Mouse (Mus musculus) midbrain, embryonic 11.5 days (tissue): ENCODE measurements around the gene Tsc22d2. TPM values are rescaled to one million over a fixed set of nuclear protein-coding genes. Genes with fewer than 3 reads are reported as not detected.
"Not testable (repeated sequence)": the region's sequence is repeated elsewhere in the genome, so short reads cannot be mapped to it uniquely, and the experiment has no call there.

Experiments used
- ATAC-seq: fragments of 200-750 bp; cut with Nextera tagmentation; 2 replicates; pipeline ENCODE4 v1.8.0; 2017; ENCODE audit warnings: moderate TSS enrichment, moderate library complexity; ENCODE audit not compliant: low FRiP score
- DNase-seq: peaks from one replicate; pipeline ENCODE4 v3.0.0; 2015; ENCODE audit warnings: low spot score; ENCODE audit errors: missing footprints
- H3K27ac ChIP-seq: fragments of 300-500 bp; sonication (generic); 2 replicates; pipeline ENCODE4 v1.5.1; 2014; ENCODE audit warnings: low read depth, low read length
- H3K27me3 ChIP-seq: fragments of 300-500 bp; sonication (generic); 2 replicates; pipeline ENCODE4 v1.6.1; 2014; ENCODE audit warnings: mild to moderate bottlenecking, low read length, moderate library complexity, mixed read lengths; ENCODE audit not compliant: control insufficient read depth, insufficient read depth
- H3K36me3 ChIP-seq: fragments of 300-500 bp; sonication (generic); 2 replicates; pipeline ENCODE4 v1.6.1; 2014; ENCODE audit warnings: mild to moderate bottlenecking, low read length, moderate library complexity, mixed read lengths; ENCODE audit not compliant: control insufficient read depth, insufficient read depth
- H3K4me1 ChIP-seq: fragments of 300-500 bp; sonication (generic); 2 replicates; pipeline ENCODE4 v1.6.1; 2014; ENCODE audit warnings: low read length; ENCODE audit not compliant: control insufficient read depth, insufficient read depth
- H3K4me2 ChIP-seq: fragments of 300-500 bp; sonication (generic); 2 replicates; pipeline ENCODE4 v1.6.1; 2014; ENCODE audit warnings: mild to moderate bottlenecking, moderate library complexity
- H3K4me3 ChIP-seq: fragments of 300-500 bp; sonication (generic); 2 replicates; pipeline ENCODE4 v1.5.1; 2014; ENCODE audit warnings: low read depth, low read length
- H3K9ac ChIP-seq: fragments of 300-500 bp; sonication (generic); 2 replicates; pipeline ENCODE4 v1.6.1; 2014; ENCODE audit warnings: low read length
- H3K9me3 ChIP-seq: fragments of 300-500 bp; sonication (generic); 2 replicates; pipeline ENCODE4 v1.6.1; 2016; ENCODE audit warnings: low read length; ENCODE audit not compliant: control insufficient read depth
- WGBS: fragments of 180-500 bp; shearing (Covaris S2); extraction: QIAGEN DNeasy Blood & Tissue Kit; methylation state at CpG from one replicate; pipeline ENCODE4 v1.1.7; 2014; 5-methylcytosine and 5-hydroxymethylcytosine counted together
- polyA plus RNA-seq: library from polyadenylated mRNA; unstranded; fragments of >200 nt; fragmentation: Nextera tagmentation; extraction: Ambion mirVana; gene quantifications from 2 replicates; pipeline ENCODE4 v1.2.1, GENCODE M21; 2014

The Tsc22d2 gene
- polyA plus RNA-seq, 1 experiment from 2014 or later = 11.6 TPM

- no peaks in the 10 kb centered on the region for H3K9me3 ChIP-seq
- no peak overlapping the region for H3K4me2 ChIP-seq
- no peak overlapping the region for H3K27ac ChIP-seq
- no peak overlapping the region for H3K9ac ChIP-seq
- H3K4me3 ChIP-seq = no peak overlapping the region
- no peaks in the 10 kb centered on the region for H3K36me3 ChIP-seq
- WGBS = 85% methylated on average over 9 of the region's 9 CpGs
- no peaks in the 10 kb centered on the region for H3K27me3 ChIP-seq
- ATAC-seq = no peak
- H3K4me1 ChIP-seq = no peaks in the 10 kb centered on the region
- DNase-seq = no peak
Measured at GRCm38 (mm10) chr3:58469655-58470437, 55.3 kb downstream of the Tsc22d2 start.

- not testable (repeated sequence) for H3K36me3 ChIP-seq, H3K9me3 ChIP-seq, ATAC-seq, H3K27me3 ChIP-seq, DNase-seq, H3K4me2 ChIP-seq, H3K4me3 ChIP-seq, H3K27ac ChIP-seq, H3K4me1 ChIP-seq, H3K9ac ChIP-seq
- WGBS = 100% methylated on average over 1 of the region's 1 CpGs
Measured at GRCm38 (mm10) chr3:58475298-58475697, 60.8 kb downstream of the Tsc22d2 start.

- H3K4me1 ChIP-seq = no peaks in the 10 kb centered on the region
- ATAC-seq = no peak
- WGBS = 89% methylated on average over 2 of the region's 2 CpGs
Measured at GRCm38 (mm10) chr3:58478755-58479455, 64.4 kb downstream of the Tsc22d2 start.

DNA sequence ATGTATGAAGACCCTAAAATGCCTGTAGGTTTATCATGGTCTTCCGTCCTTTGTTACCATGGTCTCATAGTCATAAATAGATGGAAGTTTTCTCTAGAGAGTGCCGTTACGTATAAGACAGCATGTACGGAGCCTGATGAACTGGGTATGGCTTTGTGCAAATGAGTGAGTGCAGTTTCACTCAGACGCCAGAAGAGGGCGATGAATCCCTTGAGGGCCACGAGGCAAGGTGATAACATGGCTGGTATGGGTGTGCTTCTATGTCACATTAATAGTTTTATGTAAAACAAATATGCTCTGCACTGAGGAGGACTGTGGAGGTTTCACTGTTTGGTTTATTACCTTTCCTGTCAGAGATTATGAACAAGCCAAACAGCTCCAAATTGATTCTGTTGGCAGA is 71.4 kb downstream of the Tsc22d2 start:
- Histone ChIP-seq H3K27ac (no peak overlapping the region), H3K27me3 (no peaks in the 10 kb centered on the region), H3K4me2 (no peak overlapping the region), H3K36me3 (no peaks in the 10 kb centered on the region), H3K4me1 (no peaks in the 10 kb centered on the region), H3K4me3 (no peak overlapping the region), H3K9me3 (no peaks in the 10 kb centered on the region; the same call in 1 of the 2 replicates), H3K9ac (no peak overlapping the region)
- WGBS = 70% methylated on average over 7 of the region's 7 CpGs
- DNase-seq (no peak), ATAC-seq (no peak)

More at GRCm38 (mm10) chr3:58478755-58479455, 64.4 kb downstream of the Tsc22d2 start:
- Histone ChIP-seq H3K4me2 (no peak overlapping the region), H3K36me3 (no peaks in the 10 kb centered on the region), H3K9me3 (no peaks in the 10 kb centered on the region; the same call in 1 of the 2 replicates), H3K27me3 (no peaks in the 10 kb centered on the region), H3K9ac (no peak overlapping the region), H3K4me3 (no peak overlapping the region), H3K27ac (no peak overlapping the region)
- DNase-seq = no peak

GRCm38 (mm10) chr3:58487121-58487520 is 72.6 kb downstream of the Tsc22d2 start:
- 69% methylated on average over 3 of the region's 3 CpGs for WGBS

GRCm38 (mm10) chr3:58487999-58488775 is 73.7 kb downstream of the Tsc22d2 start:
- H3K36me3 ChIP-seq = no peaks in the 10 kb centered on the region
- WGBS = 76% methylated on average over 8 of the region's 8 CpGs

More at GRCm38 (mm10) chr3:58487121-58487520, 72.6 kb downstream of the Tsc22d2 start:
- Histone ChIP-seq H3K4me1 (no peaks in the 10 kb centered on the region), H3K4me3 (no peak overlapping the region), H3K36me3 (no peaks in the 10 kb centered on the region), H3K27ac (no peak overlapping the region), H3K27me3 (no peaks in the 10 kb centered on the region), H3K9me3 (no peaks in the 10 kb centered on the region; the same call in 1 of the 2 replicates), H3K4me2 (no peak overlapping the region), H3K9ac (no peak overlapping the region)
- DNase-seq = no peak
- ATAC-seq = no peak

GRCm38 (mm10) chr3:58490787-58491186 is 76.3 kb downstream of the Tsc22d2 start:
- Histone ChIP-seq H3K4me1 (no peaks in the 10 kb centered on the region), H3K9me3 (no peaks in the 10 kb centered on the region; the same call in 1 of the 2 replicates), H3K27ac (no peak overlapping the region), H3K9ac (no peak overlapping the region), H3K4me2 (no peak overlapping the region), H3K4me3 (no peak overlapping the region), H3K27me3 (no peaks in the 10 kb centered on the region), H3K36me3 (no peaks in the 10 kb centered on the region)
- 73% methylated on average over 7 of the region's 7 CpGs for WGBS
- DNase-seq = peak; percentile 84
- no peak for ATAC-seq

More at GRCm38 (mm10) chr3:58487999-58488775, 73.7 kb downstream of the Tsc22d2 start:
- Histone ChIP-seq H3K9me3 (no peaks in the 10 kb centered on the region; the same call in 1 of the 2 replicates), H3K4me3 (no peak overlapping the region), H3K4me2 (no peak overlapping the region), H3K27ac (no peak overlapping the region), H3K27me3 (no peaks in the 10 kb centered on the region), H3K4me1 (no peaks in the 10 kb centered on the region), H3K9ac (no peak overlapping the region)
- DNase-seq (no peak), ATAC-seq (no peak)

DNA sequence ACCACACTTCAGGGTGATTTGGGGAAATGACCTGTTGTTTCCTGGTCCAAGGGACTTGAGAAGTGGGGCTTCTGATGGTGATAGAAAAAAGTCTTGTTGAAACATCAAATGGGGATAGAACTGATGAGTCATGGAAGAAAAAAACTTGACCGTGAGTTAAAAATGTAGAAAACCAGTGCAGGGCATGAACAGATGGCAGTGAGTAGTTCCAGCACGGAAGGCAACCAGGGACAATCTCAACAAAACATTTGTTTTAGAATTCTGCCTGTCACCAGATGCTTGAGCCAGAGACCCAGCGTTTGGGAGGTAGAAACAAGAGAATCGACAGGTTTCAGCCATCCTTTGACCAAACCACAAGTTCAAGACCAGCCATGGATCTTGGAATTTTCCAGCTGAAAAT is 79.1 kb downstream of the Tsc22d2 start:
- no peak overlapping the region for H3K4me3 ChIP-seq
- ATAC-seq (no peak), DNase-seq (no peak)
- no peaks in the 10 kb centered on the region for H3K27me3 ChIP-seq
- H3K9ac ChIP-seq = no peak overlapping the region
- no peaks in the 10 kb centered on the region for H3K36me3 ChIP-seq
- 86% methylated on average over 4 of the region's 4 CpGs for WGBS
- no peaks in the 10 kb centered on the region for H3K4me1 ChIP-seq
- no peak overlapping the region for H3K27ac ChIP-seq
- H3K4me2 ChIP-seq = no peak overlapping the region
- H3K9me3 ChIP-seq = no peaks in the 10 kb centered on the region
